Mouse (Mus musculus) large intestine, adult 2 months (tissue): Measurements from ENCODE around the gene Phactr3. TPM values are rescaled to one million over a fixed set of nuclear protein-coding genes. Genes with fewer than 3 reads are reported as not detected.

Experiments used
- DNase-seq: peaks from one replicate; pipeline ENCODE4 v3.0.0-alpha.2; 2012; ENCODE audit warnings: low read depth, low spot score
- WGBS: fragments of 180-500 bp; shearing (Covaris S2); methylation state at CpG from one replicate; pipeline ENCODE4 v1.1.7; 2018; 5-methylcytosine and 5-hydroxymethylcytosine counted together
- polyA plus RNA-seq: library from polyadenylated mRNA; depleted of rRNA; stranded (reverse); fragments of >200 nt; gene quantifications from 2 replicates; pipeline ENCODE4 v1.2.3, GENCODE M21; 2012

Gene Phactr3
- polyA plus RNA-seq, 1 experiment = 0.16 TPM

DNA sequence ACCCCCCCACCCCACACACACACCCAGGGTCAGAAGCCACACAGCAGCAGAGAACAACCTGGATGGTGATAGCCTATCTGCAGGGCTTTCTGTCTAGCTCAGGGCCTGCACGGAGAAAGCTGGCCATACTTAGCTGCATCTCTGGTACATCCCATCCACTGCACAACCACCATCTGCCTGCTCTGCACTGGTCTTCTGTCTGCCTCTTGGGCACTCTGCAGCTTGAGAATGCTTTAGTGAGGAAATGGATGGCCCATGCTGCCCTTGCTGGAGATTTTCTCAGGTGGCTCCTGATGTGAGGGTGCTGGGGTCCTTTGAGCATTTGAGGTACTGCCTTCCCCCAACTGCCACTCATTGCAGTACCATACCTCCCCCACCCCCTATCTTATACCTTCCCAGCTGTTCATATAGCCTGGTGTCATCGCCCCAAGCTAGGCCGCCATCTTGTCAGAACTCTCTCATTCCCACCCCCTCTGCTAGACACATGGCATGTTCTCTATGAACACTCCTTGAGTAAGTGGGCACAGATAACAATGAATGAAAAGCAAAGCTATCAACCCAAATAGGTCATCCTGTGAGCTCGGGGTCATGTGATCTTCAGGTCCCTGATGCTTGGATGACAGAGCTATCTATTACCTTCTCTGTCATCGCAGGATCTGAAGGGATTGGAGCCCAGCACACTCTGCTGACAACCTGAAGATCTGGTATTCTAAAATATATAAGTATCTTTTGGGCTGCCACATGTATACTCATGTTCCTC is 13.0 kb downstream of the Phactr3 start:
- DNase-seq = no peak
- 92% methylated on average over 5 of the region's 5 CpGs for WGBS

- DNase-seq = no peak
- 40% methylated on average over 4 of the region's 4 CpGs for WGBS
Measured at GRCm38 (mm10) chr2:178135713-178136112, 16.9 kb downstream of the Phactr3 start.

DNA sequence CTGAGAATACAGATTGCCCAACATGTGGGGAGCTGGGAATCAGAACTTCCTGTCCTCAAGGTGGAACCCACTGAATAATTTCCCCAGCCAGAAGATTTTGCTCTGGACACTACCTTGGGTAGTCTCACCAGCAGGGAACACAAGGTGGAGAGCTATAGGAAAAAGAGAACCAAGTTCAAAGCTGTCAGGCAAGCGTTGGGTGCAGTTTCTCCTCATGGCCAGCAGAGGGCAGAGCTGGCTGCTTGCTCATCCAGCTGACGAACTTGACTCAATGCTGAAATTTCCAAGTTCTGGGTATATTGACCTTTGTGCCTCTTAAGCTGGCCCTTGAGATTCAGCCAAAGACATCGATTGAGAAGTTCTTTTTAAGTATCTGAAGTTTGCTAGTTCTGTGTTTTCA is 18.7 kb downstream of the Phactr3 start:
- DNase-seq = no peak
- WGBS = 7% methylated on average over 3 of the region's 3 CpGs

DNA sequence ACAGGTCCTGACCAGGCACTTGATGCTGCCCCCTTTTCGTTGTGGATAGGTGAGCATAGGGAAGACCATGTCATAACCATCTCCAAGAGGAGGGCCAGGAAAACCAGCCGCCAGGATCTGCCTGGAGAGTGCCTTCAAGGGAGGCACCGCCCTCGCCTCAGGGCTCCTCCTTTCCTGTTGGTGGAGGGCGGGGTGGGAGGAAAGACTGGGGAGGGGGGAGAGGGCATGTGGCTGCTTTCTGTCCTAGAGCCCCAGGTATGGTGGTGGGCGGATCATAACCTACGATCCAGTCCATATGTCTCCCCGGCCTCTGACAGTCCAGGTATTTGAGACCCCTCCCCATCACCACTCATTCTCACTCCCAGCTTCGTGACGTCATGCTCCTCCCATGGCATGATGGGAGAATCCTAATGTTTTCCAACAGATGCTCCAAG is 22.7 kb downstream of the Phactr3 start:
- 7% methylated on average over 10 of the region's 10 CpGs for WGBS
- DNase-seq = no peak

GRCm38 (mm10) chr2:178142291-178143023 is 23.7 kb downstream of the Phactr3 start:
- DNase-seq = no peak
- 9% methylated on average over 42 of the region's 42 CpGs for WGBS

DNA sequence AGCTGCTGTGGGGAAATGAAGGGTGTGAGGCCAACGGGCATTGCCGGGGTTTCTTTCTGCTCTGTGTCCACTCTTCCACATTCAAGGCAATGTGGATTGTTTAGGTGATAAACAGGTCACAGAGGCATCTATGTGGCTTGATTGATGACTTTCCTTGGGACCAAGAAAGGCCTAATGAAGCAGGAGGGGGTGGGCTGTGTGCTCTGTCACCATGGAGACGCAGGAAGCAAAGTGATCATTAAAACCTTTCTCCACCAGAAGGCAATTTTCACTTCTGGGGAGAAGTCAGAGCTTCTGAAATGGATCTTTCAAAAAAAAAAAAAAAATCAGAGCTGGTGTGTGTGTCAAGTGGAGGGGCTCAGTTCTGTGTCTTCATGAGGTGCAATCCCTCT is 24.2 kb downstream of the Phactr3 start:
- DNase-seq = no peak
- WGBS = 13% methylated on average over 3 of the region's 3 CpGs

DNA sequence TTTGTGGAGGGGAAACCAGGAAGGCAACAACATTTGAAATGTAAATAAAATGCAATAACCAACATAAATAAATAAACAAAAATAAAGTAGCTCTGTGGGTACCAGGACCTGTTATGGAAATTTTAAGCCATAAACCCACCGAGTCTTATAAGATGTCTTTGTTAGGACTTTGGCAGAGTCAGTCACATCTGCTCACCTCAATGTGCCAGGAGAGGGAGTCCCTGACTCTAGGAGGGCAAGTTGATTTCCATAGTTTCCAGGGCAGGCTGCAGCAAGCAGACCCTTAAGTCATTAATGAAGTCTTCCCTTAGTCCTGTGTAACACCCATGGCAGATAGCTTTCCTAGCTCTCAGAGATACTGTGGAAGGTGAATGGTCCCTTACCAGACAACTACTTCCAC is 25.1 kb downstream of the Phactr3 start:
- whole genome bisulfite sequencing = 47% methylated on average over 1 of the region's 1 CpGs
- DNase-seq = no peak

DNA sequence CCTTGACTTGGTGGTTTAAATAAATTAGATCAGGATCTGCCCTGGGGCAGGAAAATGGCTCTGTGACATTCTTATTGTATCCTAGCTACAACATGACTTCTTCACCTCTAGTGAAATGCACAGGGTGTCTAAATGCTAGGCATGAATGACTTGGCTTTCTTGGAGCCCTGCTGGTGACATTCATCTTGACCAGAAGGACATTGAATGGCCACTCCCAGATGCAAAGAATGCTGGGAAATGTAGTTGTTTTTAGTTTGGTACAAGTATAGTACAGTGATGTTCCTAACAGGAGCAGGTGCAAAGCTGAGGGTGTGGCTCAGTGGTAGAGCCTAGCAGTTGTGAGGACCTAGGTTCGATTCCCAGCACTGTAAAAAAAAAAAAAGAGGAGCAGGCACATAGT is 30.5 kb downstream of the Phactr3 start:
- 29% methylated on average over 1 of the region's 1 CpGs for WGBS
- no peak for DNase-seq

DNA sequence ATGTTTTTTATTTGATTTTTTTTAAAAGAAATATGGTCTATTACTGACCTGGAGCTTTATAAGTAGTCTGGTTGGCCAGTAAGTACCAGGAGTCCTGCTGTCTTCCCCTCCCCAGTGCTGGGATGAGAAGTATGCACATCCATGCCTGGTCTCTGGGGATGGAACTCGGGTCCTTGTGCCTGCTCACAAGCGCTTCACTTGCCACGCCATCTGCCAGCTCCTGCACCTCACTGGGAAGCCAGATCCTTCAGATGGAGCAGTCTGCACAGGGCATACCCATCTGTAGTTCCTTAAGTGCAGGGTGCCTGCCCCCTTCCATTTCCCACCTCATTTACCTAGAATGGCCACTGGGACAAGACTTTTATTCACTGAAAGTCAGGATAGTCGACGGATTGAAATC is 31.9 kb downstream of the Phactr3 start:
- DNase-seq = no peak

GRCm38 (mm10) chr2:178153601-178154000 is 34.8 kb downstream of the Phactr3 start:
- no peak for DNase-seq
- 83% methylated on average over 2 of the region's 2 CpGs for WGBS

More for the DNA sequence above, 31.9 kb downstream of the Phactr3 start:
- WGBS = 83% methylated on average over 5 of the region's 5 CpGs

DNA sequence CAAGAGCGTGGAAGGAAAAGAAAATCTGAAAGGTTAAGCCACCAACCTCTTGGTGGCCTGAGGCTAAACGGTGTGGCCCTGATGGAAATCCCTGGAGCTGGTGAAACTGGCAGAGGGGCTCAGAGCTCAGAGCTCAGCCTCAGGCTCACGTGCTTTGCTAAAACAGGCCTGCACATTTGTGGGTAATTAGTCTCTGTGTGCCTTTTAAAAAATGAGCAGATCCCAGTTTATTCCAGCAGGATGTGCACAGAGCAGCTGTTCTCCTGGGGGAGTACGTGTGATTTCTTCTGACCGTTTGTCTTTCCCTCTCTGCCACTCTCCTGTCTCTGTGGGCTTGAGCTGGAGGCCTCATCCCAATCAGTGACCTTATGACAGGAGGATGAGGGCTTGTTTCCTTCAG is 35.4 kb downstream of the Phactr3 start:
- 64% methylated on average over 5 of the region's 5 CpGs for WGBS
- DNase-seq = no peak

- WGBS = 62% methylated on average over 4 of the region's 4 CpGs
- DNase-seq = no peak
Measured at GRCm38 (mm10) chr2:178154576-178154975, 35.8 kb downstream of the Phactr3 start.

DNA sequence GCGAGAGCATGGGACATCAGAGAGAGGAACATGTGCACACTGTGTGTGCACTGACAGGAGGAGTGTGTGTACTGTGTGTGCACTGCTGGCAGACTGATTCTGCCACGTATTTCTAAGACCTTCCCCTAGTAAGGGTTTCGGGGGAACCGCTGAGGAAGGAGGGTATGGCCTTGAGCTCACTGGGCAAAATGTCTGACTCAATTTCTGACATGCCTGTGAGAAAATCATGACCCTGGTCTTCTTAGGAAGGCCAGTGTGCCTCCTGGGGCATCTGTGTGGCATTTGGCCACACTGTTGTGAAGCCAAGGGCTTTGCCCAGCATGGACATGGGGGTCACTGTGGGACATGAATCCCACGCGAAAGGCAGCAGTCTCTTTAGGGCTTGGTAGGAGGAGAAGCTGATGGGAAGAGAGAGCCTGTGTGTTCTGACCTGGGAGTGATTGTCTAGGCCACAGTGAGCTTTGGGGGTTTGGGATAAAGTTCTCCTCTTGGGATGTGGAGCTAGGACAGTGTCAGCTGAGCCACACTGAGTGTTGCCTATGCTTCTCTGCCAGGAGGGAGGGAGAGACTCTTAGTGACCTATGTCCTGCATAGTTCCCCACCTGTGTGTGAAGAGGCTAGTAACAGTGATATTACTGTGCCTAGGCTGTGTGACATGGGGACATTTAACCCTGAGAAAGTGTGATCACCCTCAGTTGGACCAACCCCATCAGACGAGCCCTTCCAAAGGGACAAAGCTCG is 36.6 kb downstream of the Phactr3 start:
- 73% methylated on average over 8 of the region's 8 CpGs for WGBS

DNA sequence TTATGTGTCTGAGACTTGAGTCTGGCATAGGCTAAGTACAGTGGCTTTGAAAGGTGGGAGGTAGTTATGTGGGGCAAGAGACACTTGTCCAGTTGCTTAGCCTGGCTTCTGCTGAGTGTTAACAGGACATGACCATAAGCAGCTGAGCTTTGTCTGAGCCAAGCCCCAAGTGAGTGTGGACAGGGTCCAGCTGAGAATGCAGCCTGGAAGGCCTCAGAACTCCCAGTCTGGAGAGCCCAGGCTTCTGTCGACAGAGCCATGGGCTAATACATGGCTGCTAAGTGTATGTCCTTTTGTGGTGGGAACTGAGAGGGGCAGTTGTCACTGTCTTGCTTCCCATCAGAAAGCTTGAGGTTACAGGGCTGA is 37.1 kb downstream of the Phactr3 start:
- WGBS = 60% methylated on average over 1 of the region's 1 CpGs
- DNase-seq = no peak

More for the DNA sequence above, 36.6 kb downstream of the Phactr3 start:
- no peak for DNase-seq

GRCm38 (mm10) chr2:178158936-178159335 is 40.2 kb downstream of the Phactr3 start:
- no peak for DNase-seq
- 83% methylated on average over 12 of the region's 12 CpGs for WGBS

GRCm38 (mm10) chr2:178163981-178164380 is 45.2 kb downstream of the Phactr3 start:
- no peak for DNase-seq
- 93% methylated on average over 1 of the region's 1 CpGs for WGBS

GRCm38 (mm10) chr2:178165943-178166342 is 47.2 kb downstream of the Phactr3 start:
- WGBS = 70% methylated on average over 10 of the region's 10 CpGs

DNA sequence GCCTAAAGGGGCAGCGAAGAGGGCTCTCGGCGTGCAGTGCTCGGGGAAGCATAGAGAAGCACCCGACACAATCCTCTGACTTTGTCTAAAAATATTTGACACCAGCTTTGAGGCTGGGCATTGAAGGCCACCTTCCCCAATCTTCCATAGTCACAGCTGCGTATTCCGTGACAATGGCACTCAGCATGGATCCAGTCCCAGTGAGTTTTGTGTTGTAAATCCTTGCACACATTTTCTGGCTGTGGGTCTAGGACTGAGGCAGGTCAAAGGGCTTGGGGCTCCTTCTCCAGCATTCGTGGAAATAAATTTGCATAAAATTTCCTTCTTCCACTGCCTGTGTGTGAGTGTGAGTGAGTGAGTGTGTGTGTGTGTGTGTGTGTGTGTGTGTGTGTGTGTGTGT is 51.2 kb downstream of the Phactr3 start:
- WGBS = 72% methylated on average over 8 of the region's 8 CpGs
- DNase-seq = no peak

More at GRCm38 (mm10) chr2:178165943-178166342, 47.2 kb downstream of the Phactr3 start:
- DNase-seq = no peak

GRCm38 (mm10) chr2:178173951-178174350 is 55.2 kb downstream of the Phactr3 start:
- WGBS = 67% methylated on average over 2 of the region's 2 CpGs
- no peak for DNase-seq

- WGBS = 45% methylated on average over 16 of the region's 16 CpGs
Measured at GRCm38 (mm10) chr2:178175286-178175931, 56.6 kb downstream of the Phactr3 start.

More at GRCm38 (mm10) chr2:178175286-178175931, 56.6 kb downstream of the Phactr3 start:
- no peak for DNase-seq
